Mouse (Mus musculus) E14TG2a.4 (cell line): Measurements from ENCODE around the gene Osgin1.

Experiments
- H3K27me3 ChIP-seq: 2 replicates; pipeline ENCODE4 v1.6.1; 2014; ENCODE audit warnings: low read length, control low read depth; ENCODE audit not compliant: insufficient read depth
- H3K36me3 ChIP-seq: 2 replicates; pipeline ENCODE4 v1.6.1; 2014; ENCODE audit warnings: low read length, control low read depth; ENCODE audit not compliant: insufficient read depth
- H3K4me1 ChIP-seq: replicated peaks from 2 replicates; pipeline ENCODE4 v1.6.1; 2014; ENCODE audit warnings: low read depth, low read length, control low read depth
- H3K4me3 ChIP-seq: replicated peaks from 2 replicates; pipeline ENCODE4 v1.5.1; 2014; ENCODE audit warnings: mild to moderate bottlenecking, low read length
- H3K9me3 ChIP-seq: 2 replicates; pipeline ENCODE4 v1.6.1; 2014; ENCODE audit warnings: low read length, control low read depth
- CTCF ChIP-seq: conservative IDR thresholded peaks from 2 replicates; pipeline ENCODE4 v1.5.1; 2014; ENCODE audit warnings: low read length
- NANOG ChIP-seq: IDR thresholded peaks from 2 replicates; pipeline ENCODE4 v1.6.1; 2014; ENCODE audit warnings: borderline replicate concordance, low read length, mixed read lengths
- POU5F1 ChIP-seq: IDR thresholded peaks from 2 replicates; pipeline ENCODE4 v1.6.1; 2014; ENCODE audit warnings: low read length, borderline replicate concordance

Gene Osgin1

GRCm38 (mm10) chr8:119400122-119400671, 33.7 kb upstream of the Osgin1 start:
- Histone ChIP-seq H3K9me3 (no peaks in the 10 kb centered on the region), H3K4me1 (peaks cover 13% of the 10 kb centered on the region), H3K36me3 (no peaks in the 10 kb centered on the region), H3K27me3 (peaks cover 24% of the 10 kb centered on the region), H3K4me3 (no peak overlapping the region)
- TF ChIP-seq NANOG = no peak

- TF ChIP-seq NANOG (no peak), POU5F1 (no peak), CTCF (no peak)
- Histone ChIP-seq H3K4me3 (no peak overlapping the region), H3K4me1 (peaks cover 8% of the 10 kb centered on the region), H3K9me3 (no peaks in the 10 kb centered on the region), H3K27me3 (peaks cover 18% of the 10 kb centered on the region), H3K36me3 (no peaks in the 10 kb centered on the region)
Observed at GRCm38 (mm10) chr8:119400904-119401303, 33.0 kb upstream of the Osgin1 start.

GRCm38 (mm10) chr8:119403912-119404311, 30.0 kb upstream of the Osgin1 start:
- peaks cover 18% of the 10 kb centered on the region for H3K4me1 ChIP-seq
- H3K9me3 ChIP-seq = no peaks in the 10 kb centered on the region
- H3K36me3 ChIP-seq = no peaks in the 10 kb centered on the region
- no peaks in the 10 kb centered on the region for H3K27me3 ChIP-seq
- TF ChIP-seq POU5F1 = no peak
- no peak for TF ChIP-seq NANOG
- TF ChIP-seq CTCF = no peak
- no peak overlapping the region for H3K4me3 ChIP-seq

GRCm38 (mm10) chr8:119404648-119405047, 29.3 kb upstream of the Osgin1 start:
- peaks cover 21% of the 10 kb centered on the region for H3K4me1 ChIP-seq
- TF ChIP-seq POU5F1 (no peak), NANOG (no peak), CTCF (no peak)

GRCm38 (mm10) chr8:119408311-119408710, 25.6 kb upstream of the Osgin1 start:
- Histone ChIP-seq H3K4me3 (no peak overlapping the region), H3K9me3 (no peaks in the 10 kb centered on the region), H3K27me3 (peaks cover 5% of the 10 kb centered on the region), H3K36me3 (0 out of 2 replicates have a peak, but pooled peaks cover 7% of the 10 kb centered on the region), H3K4me1 (peaks cover 33% of the 10 kb centered on the region)
- no peak for TF ChIP-seq POU5F1
- no peak for TF ChIP-seq NANOG
- TF ChIP-seq CTCF = no peak

More at GRCm38 (mm10) chr8:119404648-119405047, 29.3 kb upstream of the Osgin1 start:
- Histone ChIP-seq H3K4me3 (no peak overlapping the region), H3K27me3 (no peaks in the 10 kb centered on the region), H3K36me3 (no peaks in the 10 kb centered on the region), H3K9me3 (no peaks in the 10 kb centered on the region)

- Histone ChIP-seq H3K4me3 (no peak overlapping the region), H3K9me3 (no peaks in the 10 kb centered on the region), H3K4me1 (peaks cover 33% of the 10 kb centered on the region), H3K36me3 (0 out of 2 replicates have a peak, but pooled peaks cover 7% of the 10 kb centered on the region), H3K27me3 (peaks cover 41% of the 10 kb centered on the region)
- TF ChIP-seq POU5F1 (no peak), CTCF (no peak), NANOG (no peak)
Observed at GRCm38 (mm10) chr8:119412037-119412734, 21.7 kb upstream of the Osgin1 start.

- TF ChIP-seq POU5F1 = no peak
- TF ChIP-seq CTCF = peak; percentile 73
- TF ChIP-seq NANOG = no peak
- H3K36me3 ChIP-seq = 0 out of 2 replicates have a peak, but pooled peaks cover 7% of the 10 kb centered on the region
- no peaks in the 10 kb centered on the region for H3K9me3 ChIP-seq
- peaks cover 48% of the 10 kb centered on the region for H3K27me3 ChIP-seq
- H3K4me1 ChIP-seq = peaks cover 28% of the 10 kb centered on the region
- H3K4me3 ChIP-seq = peak overlapping the region; percentile 39; the same call in 1 of the 2 replicates
Observed at GRCm38 (mm10) chr8:119412735-119413498, 21.0 kb upstream of the Osgin1 start.

GRCm38 (mm10) chr8:119413605-119414004, 20.3 kb upstream of the Osgin1 start:
- H3K4me1 ChIP-seq = peaks cover 22% of the 10 kb centered on the region
- no peak overlapping the region for H3K4me3 ChIP-seq
- no peak for TF ChIP-seq POU5F1
- no peak for TF ChIP-seq NANOG
- no peak for TF ChIP-seq CTCF
- H3K36me3 ChIP-seq = 0 out of 2 replicates have a peak, but pooled peaks cover 7% of the 10 kb centered on the region
- no peaks in the 10 kb centered on the region for H3K9me3 ChIP-seq
- H3K27me3 ChIP-seq = peaks cover 49% of the 10 kb centered on the region
